Mouse (Mus musculus) T-helper 17 cell (primary cell): Measurements from ENCODE around the gene Olfr1208.

Experiments
- in situ Hi-C, 2 experiments: fragments of 300-600 bp; cut with MboI, MseI; formaldehyde crosslinking; loops; 1 replicate in 1 of 2; 2 replicates in 1 of 2; pipeline ENCODE4 v1.15.1; 2025; ENCODE audit warnings: high pct_unique_total_duplicates in 2 of 2

Gene Olfr1208

GRCm38 (mm10) chr2:88902211-88902610 lies at the start of gene Olfr1208:
Gene Olfr1208, minus strand, starts transcription at chr2:88902311.
- in situ Hi-C loops: no loop called here

- in situ Hi-C loops: no loop called here
Observed at GRCm38 (mm10) chr2:88938011-88938410, 35.9 kb upstream of the Olfr1208 start, which contains the start of gene Olfr1211. Gene Olfr1211, minus strand, starts transcription at chr2:88938111.

GRCm38 (mm10) chr2:88915057-88915456 lies 12.9 kb upstream of the Olfr1208 start, which contains the start of gene Olfr1209:
Gene Olfr1209, minus strand, starts transcription at chr2:88915157.
- in situ Hi-C loops: no loop called here

- in situ Hi-C loops: no loop called here
Observed at GRCm38 (mm10) chr2:88862931-88863330, 39.2 kb downstream of the Olfr1208 start, which contains the start of gene Olfr1206. Gene Olfr1206, plus strand, starts transcription at chr2:88863231.

- in situ Hi-C loops: no loop called here
Observed at GRCm38 (mm10) chr2:88848992-88849391, 53.1 kb downstream of the Olfr1208 start, which contains the start of gene Olfr1204. Gene Olfr1204, plus strand, starts transcription at chr2:88849292.
